Mouse (Mus musculus) hindbrain, postnatal 0 days (tissue): ENCODE measurements at regions not wholly inside any gene's neighbourhood (a gene's known extent, or its start where the extent isn't known, plus 50 kb on each side); places are given as distances from the start of the nearest gene placed in this dataset.

Source experiments
- ATAC-seq: fragments of 200-750 bp; cut with Nextera tagmentation; 2 replicates; pipeline ENCODE4 v1.8.0; 2017; ENCODE audit warnings: mild to moderate bottlenecking, moderate TSS enrichment, moderate library complexity
- DNase-seq: peaks from one replicate; pipeline ENCODE4 v3.0.0-alpha.2; 2015; ENCODE audit warnings: low spot score
- H3K27ac ChIP-seq: fragments of 300-500 bp; sonication (generic); 2 replicates; pipeline ENCODE4 v1.5.1; 2014; ENCODE audit warnings: mild to moderate bottlenecking
- H3K27me3 ChIP-seq: fragments of 300-500 bp; sonication (generic); 2 replicates; pipeline ENCODE4 v1.6.1; 2014; ENCODE audit warnings: low read length, mixed read lengths; ENCODE audit not compliant: insufficient read depth
- H3K36me3 ChIP-seq: fragments of 300-500 bp; sonication (generic); 2 replicates; pipeline ENCODE4 v1.6.1; 2014; ENCODE audit warnings: low read length, mixed read lengths; ENCODE audit not compliant: insufficient read depth
- H3K4me1 ChIP-seq: fragments of 300-500 bp; sonication (generic); 2 replicates; pipeline ENCODE4 v1.6.1; 2014; ENCODE audit warnings: antibody characterized with exemption, low read length, mixed read lengths; ENCODE audit not compliant: insufficient read depth
- H3K4me2 ChIP-seq: fragments of 300-500 bp; sonication (generic); 2 replicates; pipeline ENCODE4 v1.6.1; 2014; ENCODE audit warnings: low read depth, mild to moderate bottlenecking, low read length, moderate library complexity, mixed read lengths
- H3K4me3 ChIP-seq: fragments of 300-500 bp; sonication (generic); 2 replicates; pipeline ENCODE4 v1.5.1; 2014; ENCODE audit warnings: low read length
- H3K9ac ChIP-seq: fragments of 300-500 bp; sonication (generic); replicated peaks from 2 replicates; pipeline ENCODE4 v1.6.1; 2014; ENCODE audit warnings: mild to moderate bottlenecking, low read length, moderate library complexity, mixed read lengths
- H3K9me3 ChIP-seq: fragments of 300-500 bp; sonication (generic); 2 replicates; pipeline ENCODE4 v1.6.1; 2016; ENCODE audit warnings: low read length, mixed read lengths
- CTCF ChIP-seq: IDR thresholded peaks from 2 replicates; pipeline ENCODE4 v1.5.1; 2016; ENCODE audit warnings: antibody characterized with exemption, control low read depth, low read depth
- WGBS: fragments of 180-500 bp; shearing (Covaris S2); extraction: QIAGEN DNeasy Blood & Tissue Kit; methylation state at CpG from one replicate; pipeline ENCODE4 v1.1.7; 2014; 5-methylcytosine and 5-hydroxymethylcytosine counted together

- DNase-seq = no peak
- Histone ChIP-seq H3K36me3 (no peaks in the 10 kb centered on the region), H3K9me3 (no peaks in the 10 kb centered on the region), H3K27ac (no peak overlapping the region), H3K9ac (no peak overlapping the region), H3K4me1 (no peaks in the 10 kb centered on the region), H3K4me3 (no peak overlapping the region), H3K27me3 (no peaks in the 10 kb centered on the region), H3K4me2 (no peak overlapping the region)
- TF ChIP-seq CTCF = no peak
- ATAC-seq = no peak
Measured at GRCm38 (mm10) chr8:127964801-127965200, 393.6 kb upstream of the Nrp1 start.

GRCm38 (mm10) chr8:127965341-127965740, 393.1 kb upstream of the Nrp1 start:
- Histone ChIP-seq H3K27me3 (no peaks in the 10 kb centered on the region), H3K9me3 (no peaks in the 10 kb centered on the region), H3K4me1 (no peaks in the 10 kb centered on the region), H3K4me2 (no peak overlapping the region), H3K36me3 (no peaks in the 10 kb centered on the region), H3K27ac (no peak overlapping the region), H3K9ac (no peak overlapping the region), H3K4me3 (no peak overlapping the region)
- no peak for TF ChIP-seq CTCF
- ATAC-seq (no peak), DNase-seq (no peak)
- WGBS = 76% methylated on average over 2 of the region's 2 CpGs

- TF ChIP-seq CTCF = no peak
- no peaks in the 10 kb centered on the region for H3K4me1 ChIP-seq
- H3K9me3 ChIP-seq = no peaks in the 10 kb centered on the region
- DNase-seq (no peak), ATAC-seq (no peak)
- H3K27me3 ChIP-seq = no peaks in the 10 kb centered on the region
- no peak overlapping the region for H3K27ac ChIP-seq
- 92% methylated on average over 2 of the region's 2 CpGs for WGBS
- no peak overlapping the region for H3K4me2 ChIP-seq
- H3K4me3 ChIP-seq = no peak overlapping the region
- H3K9ac ChIP-seq = no peak overlapping the region
- H3K36me3 ChIP-seq = no peaks in the 10 kb centered on the region
Measured at GRCm38 (mm10) chr8:127968026-127968425, 390.4 kb upstream of the Nrp1 start.

- H3K9ac ChIP-seq = no peak overlapping the region
- H3K36me3 ChIP-seq = no peaks in the 10 kb centered on the region
- TF ChIP-seq CTCF = no peak
- no peak for ATAC-seq
- H3K4me2 ChIP-seq = no peak overlapping the region
- no peak overlapping the region for H3K27ac ChIP-seq
- H3K27me3 ChIP-seq = no peaks in the 10 kb centered on the region
- H3K4me1 ChIP-seq = no peaks in the 10 kb centered on the region
- no peak for DNase-seq
- 95% methylated on average over 2 of the region's 2 CpGs for WGBS
- no peaks in the 10 kb centered on the region for H3K9me3 ChIP-seq
- H3K4me3 ChIP-seq = no peak overlapping the region
Measured at GRCm38 (mm10) chr8:127973194-127973593, 385.2 kb upstream of the Nrp1 start.

GRCm38 (mm10) chr8:127977746-127978145, 380.7 kb upstream of the Nrp1 start:
- H3K36me3 ChIP-seq = no peaks in the 10 kb centered on the region
- H3K4me3 ChIP-seq = no peak overlapping the region
- no peaks in the 10 kb centered on the region for H3K4me1 ChIP-seq
- WGBS = 45% methylated on average over 2 of the region's 2 CpGs
- H3K9ac ChIP-seq = no peak overlapping the region
- ATAC-seq (no peak), DNase-seq (no peak)
- no peak for TF ChIP-seq CTCF
- no peak overlapping the region for H3K4me2 ChIP-seq
- H3K9me3 ChIP-seq = no peaks in the 10 kb centered on the region
- H3K27me3 ChIP-seq = no peaks in the 10 kb centered on the region
- no peak overlapping the region for H3K27ac ChIP-seq

- Histone ChIP-seq H3K27ac (no peak overlapping the region), H3K27me3 (no peaks in the 10 kb centered on the region), H3K4me3 (no peak overlapping the region), H3K36me3 (no peaks in the 10 kb centered on the region), H3K4me2 (no peak overlapping the region), H3K9ac (no peak overlapping the region), H3K9me3 (no peaks in the 10 kb centered on the region), H3K4me1 (no peaks in the 10 kb centered on the region)
- 79% methylated on average over 5 of the region's 5 CpGs for WGBS
- no peak for TF ChIP-seq CTCF
- no peak for ATAC-seq
- no peak for DNase-seq
Measured at GRCm38 (mm10) chr8:127979180-127980030, 379.0 kb upstream of the Nrp1 start.

GRCm38 (mm10) chr8:127982165-127982564, 376.2 kb upstream of the Nrp1 start:
- Histone ChIP-seq H3K4me1 (0 out of 2 replicates have a peak, but pooled peaks cover 5% of the 10 kb centered on the region), H3K9ac (no peak overlapping the region), H3K9me3 (no peaks in the 10 kb centered on the region), H3K27me3 (no peaks in the 10 kb centered on the region), H3K36me3 (no peaks in the 10 kb centered on the region), H3K4me3 (no peak overlapping the region), H3K27ac (no peak overlapping the region), H3K4me2 (no peak overlapping the region)
- no peak for ATAC-seq
- TF ChIP-seq CTCF = no peak
- DNase-seq = no peak
- WGBS = 71% methylated on average over 5 of the region's 5 CpGs
